Mouse (Mus musculus): ENCODE results near the gene Rassf5. TPM values are rescaled to one million over a fixed set of nuclear protein-coding genes. Genes with fewer than 3 reads are reported as not detected.

The Rassf5 gene
- total RNA-seq, 1 experiment from 2014 or later = 13.1 TPM

DNA sequence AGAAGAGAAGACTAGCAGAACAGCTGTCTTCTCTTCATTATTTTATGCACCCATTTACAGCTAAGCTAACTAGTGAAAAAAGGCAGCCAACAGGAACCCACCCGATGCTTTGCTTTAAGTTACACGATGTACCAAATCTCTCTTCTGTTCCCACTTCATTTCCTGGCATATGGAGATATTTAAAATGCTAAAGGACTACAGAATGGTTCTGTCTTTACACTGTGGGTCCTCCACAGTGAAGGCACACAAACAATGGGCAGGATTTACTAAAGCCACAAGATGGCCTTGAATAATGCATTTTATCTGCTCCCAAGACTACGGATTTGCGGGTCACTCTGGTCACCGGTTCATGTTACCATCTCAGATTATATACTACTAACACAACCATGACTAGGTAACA lies 107.9 kb downstream of the Rassf5 start:
- DNase-seq = no peak

DNA sequence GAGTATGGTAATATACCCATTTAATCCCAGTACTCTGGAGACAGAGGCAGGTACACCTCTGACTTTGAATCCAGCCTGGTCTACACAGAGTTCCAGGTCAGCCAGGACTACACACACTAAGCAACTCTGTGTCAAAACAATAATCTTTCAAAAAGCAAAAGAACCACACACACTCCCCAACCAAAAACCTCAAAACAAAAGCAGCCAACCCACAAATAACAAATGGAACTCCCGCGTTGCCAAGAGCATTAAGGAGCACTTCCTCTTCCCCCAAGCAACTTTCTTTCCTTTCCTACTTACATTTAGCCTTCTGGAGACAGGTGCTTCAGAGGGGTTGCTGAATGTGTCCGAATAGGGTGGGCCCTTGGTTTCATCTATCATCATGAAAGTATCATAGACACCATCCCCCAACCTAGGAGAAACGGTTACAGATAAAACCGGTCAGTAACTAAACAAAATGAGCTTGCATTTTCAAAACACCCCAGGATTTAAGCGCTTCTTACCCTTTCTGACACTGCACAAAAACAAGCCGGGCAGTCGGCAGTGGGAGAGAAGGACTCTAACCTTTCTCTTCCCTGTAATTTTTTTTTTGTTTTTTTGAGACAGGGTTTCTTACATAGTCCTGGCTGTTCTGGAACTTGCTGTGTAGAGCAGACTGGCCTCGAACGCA lies 109.0 kb downstream of the Rassf5 start:
- no peak for DNase-seq

DNA sequence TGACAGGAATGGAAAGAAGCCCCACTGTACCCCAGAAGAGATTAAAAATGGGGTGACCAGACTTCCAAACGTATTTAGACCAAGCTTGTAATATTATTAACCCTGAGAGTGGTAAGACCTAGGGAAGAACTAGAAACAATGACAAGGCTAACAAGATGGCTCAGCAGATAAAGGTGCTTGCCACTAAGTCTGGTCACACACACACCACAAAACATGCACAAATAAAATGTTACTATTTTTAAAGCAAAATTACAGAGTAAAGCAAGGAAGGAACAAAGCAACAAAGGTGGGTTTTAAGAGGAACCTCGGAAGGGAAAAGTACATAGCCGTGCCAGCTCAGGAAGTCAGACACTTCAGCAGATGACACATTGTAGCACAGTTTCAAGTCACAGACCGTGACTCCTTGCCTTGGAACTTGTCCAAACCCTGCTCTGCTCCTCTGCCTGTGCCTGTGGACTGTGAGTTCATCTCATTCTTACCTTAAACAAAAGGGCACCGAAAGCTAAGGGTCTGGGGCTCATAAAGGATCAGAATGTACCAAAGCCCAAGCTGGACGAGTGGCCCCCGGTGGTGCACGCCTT lies 110.0 kb downstream of the Rassf5 start:
- peak; percentile 66 for DNase-seq

DNA sequence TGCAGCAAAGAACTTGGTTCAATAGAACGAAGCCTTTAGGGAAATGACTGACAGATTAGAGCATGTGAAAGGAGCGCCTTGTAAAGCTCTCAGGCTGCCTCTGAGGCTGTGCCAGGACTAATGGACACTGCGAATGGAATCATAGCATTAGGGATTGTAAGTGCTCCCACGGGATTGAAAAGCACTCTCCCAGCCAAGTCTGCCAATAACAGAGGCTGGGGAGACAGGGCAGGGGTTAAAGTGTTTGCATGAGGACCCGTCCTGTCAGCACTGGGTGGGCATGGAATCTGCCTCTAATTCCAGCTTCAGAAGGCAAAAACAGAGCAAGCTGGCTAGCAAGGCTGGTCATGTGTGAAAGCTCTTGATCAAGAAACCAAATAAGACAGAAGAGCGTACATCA lies 110.8 kb downstream of the Rassf5 start:
- DNase-seq = no peak

Other genes with a start within 250 kb of the Rassf5 start
- not detected in 2 replicates for gene Il10, start 225.4 kb downstream of the Rassf5 start, total RNA-seq (2021)
- 134 and 159 TPM in 2 replicates for gene Mapkapk2, start 147.4 kb downstream of the Rassf5 start, total RNA-seq (2021)
- gene Dyrk3, start 106.9 kb downstream of the Rassf5 start, total RNA-seq (2021) = 4.9 and 5.4 TPM in 2 replicates
- gene Eif2d, start 92.1 kb downstream of the Rassf5 start, total RNA-seq (2021) = 46.7 and 48.9 TPM in 2 replicates
- 13.2 and 18.5 TPM in 2 replicates for gene Ikbke, start 34.3 kb upstream of the Rassf5 start, total RNA-seq (2021)